Mouse (Mus musculus) kidney, adult 8-10 months (tissue): ENCODE measurements around the gene Adipoq.
A peak's percentile ranks its signal among the peaks of the same experiment; 100 is the strongest.
"Not testable (repeated sequence)": the region's sequence is repeated elsewhere in the genome, so short reads cannot be mapped to it uniquely, and the experiment has no call there.

Source experiments
- DNase-seq, 2 experiments: peaks; one replicate each; pipeline ENCODE4 v3.0.0; 2022

Adipoq gene

GRCm38 (mm10) chr16:23146280-23146679 is at the start of gene Adipoq:
Gene Adipoq, plus strand, starts transcription at chr16:23146536.
- no peak for DNase-seq

GRCm38 (mm10) chr16:23096886-23097285 is 49.5 kb upstream of the Adipoq start:
- DNase-seq, result not testable (repeated sequence)

- DNase-seq, result not testable (repeated sequence)
Measured at GRCm38 (mm10) chr16:23097290-23098104, 48.8 kb upstream of the Adipoq start.

GRCm38 (mm10) chr16:23098105-23098452 is 48.3 kb upstream of the Adipoq start:
- DNase-seq, result not testable (repeated sequence)

GRCm38 (mm10) chr16:23099632-23100031 is 46.7 kb upstream of the Adipoq start:
- no peak for DNase-seq

GRCm38 (mm10) chr16:23100099-23100575 is 46.2 kb upstream of the Adipoq start:
- no peak for DNase-seq

- no peak for DNase-seq
Measured at GRCm38 (mm10) chr16:23100613-23101012, 45.7 kb upstream of the Adipoq start.

GRCm38 (mm10) chr16:23102340-23103037 is 43.8 kb upstream of the Adipoq start:
- DNase-seq, result no peak

GRCm38 (mm10) chr16:23103038-23103745 is 43.1 kb upstream of the Adipoq start:
- peak in 1 of 2 experiments; percentile 18 for DNase-seq

GRCm38 (mm10) chr16:23103841-23104240 is 42.5 kb upstream of the Adipoq start:
- DNase-seq, result no peak

- DNase-seq, result no peak
Measured at GRCm38 (mm10) chr16:23106121-23106520, 40.2 kb upstream of the Adipoq start.

GRCm38 (mm10) chr16:23107231-23107942 is 38.9 kb upstream of the Adipoq start, which contains the start of gene Eif4a2:
Gene Eif4a2, plus strand, starts transcription at chr16:23107444.
- peak; percentile 91 to 92 for DNase-seq

- peak; percentile 78 to 82 for DNase-seq
Measured at GRCm38 (mm10) chr16:23107946-23108759, 38.2 kb upstream of the Adipoq start.

GRCm38 (mm10) chr16:23108943-23109342 is 37.4 kb upstream of the Adipoq start:
- no peak for DNase-seq

- no peak for DNase-seq
Measured at GRCm38 (mm10) chr16:23109350-23110280, 36.7 kb upstream of the Adipoq start.

- no peak for DNase-seq
Measured at GRCm38 (mm10) chr16:23112348-23112747, 34.0 kb upstream of the Adipoq start.

GRCm38 (mm10) chr16:23112861-23113435 is 33.4 kb upstream of the Adipoq start:
- no peak for DNase-seq

- no peak for DNase-seq
Measured at GRCm38 (mm10) chr16:23113903-23114302, 32.4 kb upstream of the Adipoq start.

GRCm38 (mm10) chr16:23114339-23115171 is 31.8 kb upstream of the Adipoq start:
- no peak for DNase-seq
